Mouse (Mus musculus) left cerebral cortex, postnatal 25 days (tissue): ENCODE measurements around the gene Ocln. TPM values are rescaled to one million over a fixed set of nuclear protein-coding genes. Genes with fewer than 3 reads are reported as not detected.
"Not testable (repeated sequence)": the region's sequence is repeated elsewhere in the genome, so short reads cannot be mapped to it uniquely, and the experiment has no call there.

ENCODE experiments used
- DNase-seq, 2 experiments: peaks; one replicate each; pipeline ENCODE4 v3.0.0; 2022; ENCODE audit warnings: low spot score in 2 of 2, mixed read lengths in 1 of 2
- intact Hi-C: fragments of 180-260 bp; cut with DNase I; formaldehyde crosslinking; loops from one replicate; pipeline ENCODE4 v1.15.1; 2025
- total RNA-seq, 2 experiments: library from RNA; stranded (reverse); gene quantifications; 2 replicates each; pipeline ENCODE4 v1.2.3; 2021

Ocln gene
- total RNA-seq, 2 experiments from 2014 or later: 9.2 to 10.6 TPM

DNA sequence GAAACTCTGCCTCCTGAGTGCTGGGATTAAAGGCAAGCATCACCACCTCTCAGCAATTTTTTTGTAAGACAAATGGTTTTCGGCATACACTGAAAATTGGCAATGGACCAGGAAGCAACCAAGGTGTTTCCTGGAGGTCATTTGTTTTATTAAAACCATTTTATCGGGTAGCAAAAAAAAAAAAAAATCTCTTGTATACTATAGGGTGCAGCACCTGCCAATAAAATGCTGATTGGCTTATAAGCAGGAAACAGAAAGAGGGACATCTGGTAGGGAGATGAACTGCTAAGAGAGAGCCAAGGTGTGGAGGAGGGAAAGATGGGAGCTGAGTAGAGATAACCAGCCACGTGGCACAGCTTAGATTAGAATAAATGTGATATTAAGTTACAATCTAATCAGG, 7.0 kb downstream of the Ocln start:
- DNase-seq: no peak
- intact Hi-C loops: no loop called here

- intact Hi-C loops: no loop called here
- DNase-seq: no peak
Observed at GRCm38 (mm10) chr13:100544220-100544662, 8.3 kb downstream of the Ocln start.

- DNase-seq: no peak
- intact Hi-C loops: no loop called here
Observed at GRCm38 (mm10) chr13:100543011-100543767, 9.3 kb downstream of the Ocln start.

- no peak for DNase-seq
- intact Hi-C loops: no loop called here
Observed at GRCm38 (mm10) chr13:100536149-100536548, 16.4 kb downstream of the Ocln start.

- intact Hi-C loops: no loop called here
Observed at GRCm38 (mm10) chr13:100532788-100533365, 19.6 kb downstream of the Ocln start.

DNA sequence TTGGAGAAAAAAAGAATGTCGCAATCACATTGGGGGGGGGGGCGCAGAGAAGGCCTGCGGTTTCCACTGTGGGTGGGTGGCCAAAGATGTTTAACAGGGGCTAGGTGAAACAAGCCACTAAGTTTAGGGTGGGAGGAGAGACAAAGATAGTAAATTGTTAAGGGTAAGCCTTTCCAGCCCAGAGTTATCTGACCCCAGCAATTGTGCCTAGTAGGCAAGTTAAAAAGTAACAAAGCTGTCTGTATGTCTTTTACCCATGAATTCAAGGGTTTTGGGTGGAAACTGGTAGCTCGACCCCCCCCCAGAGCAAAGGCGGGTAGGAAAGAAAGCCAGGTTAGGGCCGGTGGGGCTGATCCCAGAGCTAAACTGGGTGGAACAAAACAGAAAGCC, 25.9 kb downstream of the Ocln start:
- intact Hi-C loops: no loop called here
- DNase-seq: no peak

More at GRCm38 (mm10) chr13:100532788-100533365, 19.6 kb downstream of the Ocln start:
- DNase-seq: no peak

- peak; percentile 15 to 18 for DNase-seq
- intact Hi-C loops: no loop called here
Observed at GRCm38 (mm10) chr13:100525935-100526648, 26.4 kb downstream of the Ocln start.

- peak in 1 of 2 experiments; percentile 2 for DNase-seq
- intact Hi-C loops: no loop called here
Observed at GRCm38 (mm10) chr13:100524896-100525295, 27.6 kb downstream of the Ocln start.

GRCm38 (mm10) chr13:100523698-100524097, 28.8 kb downstream of the Ocln start:
- DNase-seq: no peak
- intact Hi-C loops: no loop called here

DNA sequence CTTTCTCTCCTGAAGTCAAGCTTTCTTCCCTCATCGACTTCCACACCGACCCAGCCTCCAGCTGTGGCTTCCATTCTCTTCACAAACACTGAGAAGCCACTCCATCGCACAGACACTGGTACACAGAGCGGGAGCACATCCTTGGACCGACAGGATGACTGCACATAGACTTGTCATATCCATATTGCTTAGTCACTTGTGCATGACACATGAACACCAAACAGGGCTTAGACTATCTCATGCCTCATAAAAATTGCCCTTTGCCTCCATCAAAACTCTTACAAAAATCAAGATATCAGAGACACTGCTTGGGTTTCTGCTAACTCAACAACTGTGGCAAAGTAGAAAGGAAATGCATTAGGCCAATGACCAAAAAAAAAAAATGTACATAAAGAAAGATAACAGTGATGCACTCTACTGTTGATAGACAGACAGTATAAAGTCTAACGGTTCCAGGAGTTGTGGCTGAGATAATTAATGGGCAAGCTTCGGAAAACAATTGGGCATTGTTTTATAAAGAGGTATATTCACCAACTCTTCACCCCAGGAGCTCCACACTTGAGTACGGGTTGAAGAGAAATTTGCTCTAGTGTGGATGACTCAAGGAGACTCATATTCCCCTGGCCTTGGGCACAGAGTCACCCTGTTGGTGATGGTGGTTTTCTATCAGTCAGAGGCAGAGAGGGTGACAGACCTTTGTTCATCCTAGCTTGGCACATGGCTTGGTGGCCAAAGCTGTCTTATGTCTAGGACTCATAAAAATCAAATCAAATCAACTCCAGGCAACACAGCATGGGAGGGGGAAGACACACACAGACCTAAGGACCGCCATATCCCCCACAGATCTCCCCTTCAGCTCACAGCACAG, 30.6 kb downstream of the Ocln start:
- intact Hi-C loops: no loop called here
- no peak for DNase-seq

DNA sequence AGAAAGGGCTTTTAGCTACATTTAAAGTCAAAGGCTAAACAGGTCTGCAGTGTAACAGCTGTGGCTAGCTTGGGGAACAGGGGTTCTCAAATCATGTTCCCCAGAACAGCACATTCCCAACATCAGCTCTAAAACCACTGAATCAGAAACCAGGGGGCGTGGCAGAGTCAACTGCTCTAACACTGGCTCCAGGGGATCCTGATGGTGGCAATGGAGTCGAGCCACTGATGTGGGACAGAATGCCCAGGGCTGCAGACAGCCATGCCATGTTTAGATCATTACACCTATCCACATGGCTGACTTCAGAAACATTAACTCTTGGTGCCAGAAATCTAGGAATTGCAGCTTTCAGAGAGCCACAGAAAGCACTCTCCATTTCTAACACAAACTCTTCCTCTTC, 33.4 kb downstream of the Ocln start:
- no peak for DNase-seq
- intact Hi-C loops: no loop called here

- intact Hi-C loops: no loop called here
- DNase-seq: no peak
Observed at GRCm38 (mm10) chr13:100518191-100518590, 34.3 kb downstream of the Ocln start.

DNA sequence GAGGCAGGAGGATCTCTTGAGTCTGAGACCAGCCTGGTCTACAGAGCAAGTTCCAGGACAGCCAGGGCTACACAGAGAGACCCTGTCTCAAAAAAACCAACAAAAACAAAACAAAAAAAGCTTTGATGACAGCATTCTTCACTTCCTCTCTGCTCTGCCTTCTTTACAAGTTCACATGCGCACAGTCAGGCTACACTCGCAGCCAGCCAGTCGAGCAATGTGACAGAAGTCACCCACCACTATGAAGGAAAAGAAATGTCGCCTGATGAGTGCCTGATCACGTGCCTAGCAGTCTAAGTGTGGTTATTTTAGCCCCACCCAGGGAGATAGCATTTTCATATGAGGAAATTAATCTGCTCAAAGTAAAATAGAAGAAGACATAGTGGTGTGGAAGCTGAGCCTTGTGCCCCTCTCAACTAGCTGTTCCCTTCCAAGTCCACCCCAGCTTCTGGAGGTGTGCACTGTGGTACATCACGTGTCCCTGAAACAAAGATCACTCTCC, 34.8 kb downstream of the Ocln start:
- intact Hi-C loops: no loop called here
- no peak for DNase-seq

- intact Hi-C loops: no loop called here
- no peak for DNase-seq
Observed at GRCm38 (mm10) chr13:100516213-100517105, 36.1 kb downstream of the Ocln start.

DNA sequence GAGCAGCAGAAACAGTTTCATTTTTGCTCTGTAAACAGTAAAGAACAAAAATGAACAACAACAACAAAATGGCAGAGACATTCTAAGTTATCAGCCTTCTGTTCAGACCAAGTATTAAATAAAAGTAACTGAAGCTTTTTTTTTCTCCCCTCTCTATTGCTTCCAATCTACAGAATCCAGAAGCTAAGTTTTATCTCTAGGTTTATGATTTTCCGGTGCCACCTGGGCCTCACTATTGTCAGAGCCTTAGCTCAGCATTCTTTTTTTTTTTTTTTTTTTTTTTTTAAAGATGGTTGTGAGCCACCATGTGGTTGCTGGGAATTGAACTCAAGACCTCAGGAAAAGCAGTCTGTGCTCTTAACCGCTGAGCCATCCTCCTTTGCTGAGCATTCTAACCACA, 39.7 kb downstream of the Ocln start:
- intact Hi-C loops: no loop called here
- DNase-seq: no peak

DNA sequence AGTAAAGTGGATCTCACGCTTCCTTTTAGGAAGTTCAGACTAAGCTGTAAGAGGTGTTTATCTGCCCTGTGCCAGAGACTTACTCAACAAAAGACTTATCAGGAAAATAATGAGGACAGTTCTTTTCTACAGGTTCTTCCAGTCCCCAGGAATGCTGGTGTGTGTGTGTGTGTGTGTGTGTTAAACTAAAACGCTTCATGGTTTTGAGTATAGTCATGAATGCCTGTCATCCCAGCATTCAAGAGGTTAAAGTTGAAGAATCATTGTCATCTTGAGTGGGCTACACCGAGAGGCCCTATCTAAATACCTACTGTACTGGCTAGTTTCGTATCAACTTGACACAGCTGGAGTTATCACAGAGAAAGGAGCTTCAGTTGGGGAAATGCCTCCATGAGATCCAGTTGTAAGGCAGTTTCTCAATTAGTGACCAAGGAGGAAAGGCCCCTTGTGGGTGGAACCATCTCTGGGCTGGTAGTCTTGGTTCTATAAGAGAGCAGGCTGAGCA, 40.6 kb downstream of the Ocln start:
- intact Hi-C loops: no loop called here

GRCm38 (mm10) chr13:100511146-100511859, 41.2 kb downstream of the Ocln start:
- intact Hi-C loops: no loop called here
- no peak for DNase-seq

More for the DNA sequence above, 40.6 kb downstream of the Ocln start:
- no peak for DNase-seq

- intact Hi-C loops: not testable (repeated sequence)
Observed at GRCm38 (mm10) chr13:100499625-100500024, 52.9 kb downstream of the Ocln start.

More at GRCm38 (mm10) chr13:100499625-100500024, 52.9 kb downstream of the Ocln start:
- DNase-seq: not testable (repeated sequence)
